Mouse (Mus musculus): ENCODE data around the gene Sv2b.
"Not testable (repeated sequence)": the region's sequence is repeated elsewhere in the genome, so short reads cannot be mapped to it uniquely, and the experiment has no call there.

Gene Sv2b

GRCm38 (mm10) chr7:75308457-75309312, at the start of gene Sv2b:
Gene Sv2b, minus strand, starts transcription at chr7:75309262.
- no peak for DNase-seq (ENCODE audit: low read depth, low spot score)

DNA sequence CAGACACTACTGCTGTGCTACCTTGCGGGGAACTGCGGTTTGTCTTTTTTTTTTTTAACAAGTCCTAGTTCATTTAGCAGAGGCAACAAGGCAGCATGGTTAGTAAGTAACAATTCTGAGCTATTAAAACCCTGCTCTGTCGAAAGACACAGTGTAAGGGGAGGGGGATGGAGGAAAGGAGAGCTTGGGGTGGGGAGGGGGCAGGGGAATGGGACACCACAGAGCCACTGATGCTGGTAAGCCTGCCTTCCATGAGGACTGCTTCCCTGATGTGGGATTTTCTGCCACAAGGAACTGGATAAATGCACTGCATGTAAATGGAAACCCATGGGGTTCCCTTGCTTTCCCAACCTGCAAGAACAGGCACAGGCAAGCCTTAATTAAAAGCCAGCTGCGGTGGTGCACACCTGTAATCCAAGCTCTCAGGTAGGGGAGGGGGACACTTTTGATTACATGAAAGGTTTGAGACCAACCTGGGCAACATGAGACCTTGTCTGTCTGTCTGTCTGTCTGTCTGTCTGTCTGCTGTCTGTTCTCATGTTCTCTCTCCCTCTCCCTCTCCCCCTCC, 49.3 kb upstream of the Sv2b start:
- no peak for DNase-seq (ENCODE audit: low read depth, low spot score)

- no peak for DNase-seq (ENCODE audit: low read depth, low spot score)
Measured at GRCm38 (mm10) chr7:75355521-75355920, 46.5 kb upstream of the Sv2b start.

- no peak for DNase-seq (ENCODE audit: low read depth, low spot score)
Measured at GRCm38 (mm10) chr7:75352777-75353374, 43.8 kb upstream of the Sv2b start.

GRCm38 (mm10) chr7:75350172-75350571, 41.1 kb upstream of the Sv2b start:
- DNase-seq (ENCODE audit: low read depth, low spot score) = no peak

DNA sequence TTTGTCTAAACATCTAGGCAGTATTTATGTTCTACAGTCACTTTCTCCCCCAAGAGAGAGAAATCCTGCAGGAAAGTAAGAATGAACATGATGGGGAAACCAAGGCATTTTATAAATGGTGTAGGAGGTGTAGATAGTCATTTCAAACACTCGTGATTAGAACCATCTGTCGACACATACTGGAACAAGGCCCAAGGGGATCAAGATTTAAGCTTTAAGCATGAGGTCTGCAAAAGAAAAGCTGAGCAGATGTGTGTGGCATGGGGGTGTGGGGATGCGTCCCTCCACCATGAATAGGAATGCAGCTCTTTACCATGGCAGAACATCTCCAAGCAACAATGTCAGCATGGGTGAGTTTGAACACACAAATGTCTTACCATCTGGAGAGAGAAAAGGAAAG, 23.2 kb upstream of the Sv2b start:
- DNase-seq (ENCODE audit: low read depth, low spot score) = no peak

GRCm38 (mm10) chr7:75329740-75330142, 20.7 kb upstream of the Sv2b start:
- no peak for DNase-seq (ENCODE audit: low read depth, low spot score)

DNA sequence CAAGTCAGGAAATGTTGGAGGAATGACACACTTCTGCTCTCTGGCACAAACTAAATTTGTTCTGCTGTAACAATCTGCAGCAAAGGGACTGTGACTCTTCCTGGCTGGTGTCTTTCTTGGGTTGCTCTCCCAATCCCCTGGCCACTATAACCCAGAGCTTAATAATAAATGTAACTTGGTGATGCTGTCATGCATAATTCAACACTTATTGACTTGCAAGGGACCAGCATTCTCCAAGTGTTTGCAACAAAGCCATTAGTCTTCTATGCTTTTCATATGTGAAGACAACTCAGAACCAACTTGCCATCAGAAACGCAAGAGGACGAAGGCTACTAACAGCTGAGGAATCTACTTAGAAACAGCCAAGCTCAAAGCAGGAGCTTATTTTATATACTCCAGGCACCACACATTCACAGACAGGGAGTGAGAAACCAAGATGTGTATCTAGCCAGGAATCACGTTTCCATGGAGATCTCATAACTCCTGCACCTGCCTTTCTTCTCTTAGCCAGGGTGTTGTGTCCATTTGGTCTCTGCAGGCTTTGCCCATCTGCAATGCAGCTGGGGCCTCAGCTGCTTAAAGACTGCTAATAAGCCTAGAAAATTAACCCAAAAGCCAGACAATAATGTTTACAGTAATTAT, 19.8 kb upstream of the Sv2b start:
- DNase-seq (ENCODE audit: low read depth, low spot score) = peak; percentile 43

GRCm38 (mm10) chr7:75325273-75325672, 16.2 kb upstream of the Sv2b start:
- DNase-seq (ENCODE audit: low read depth, low spot score) = no peak

DNA sequence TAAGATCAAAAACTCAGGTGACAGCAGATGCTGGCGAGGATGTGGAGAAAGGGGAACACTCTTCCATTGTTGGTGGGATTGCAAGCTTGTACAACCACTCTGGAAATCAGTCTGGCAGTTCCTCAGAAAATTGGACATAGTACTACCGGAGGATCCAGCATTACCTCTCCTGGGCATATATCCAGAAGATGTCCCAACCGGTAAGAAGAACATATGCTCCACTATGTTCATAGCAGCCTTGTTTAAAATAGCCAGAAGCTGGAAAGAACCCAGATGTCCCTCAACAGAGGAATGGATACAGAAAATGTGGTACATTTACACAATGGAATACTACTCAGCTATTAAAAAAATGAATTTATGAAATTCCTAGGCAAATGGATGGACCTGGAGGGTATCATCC, 13.7 kb upstream of the Sv2b start:
- DNase-seq (ENCODE audit: low read depth, low spot score) = not testable (repeated sequence)

- DNase-seq (ENCODE audit: low read depth, low spot score) = no peak
Measured at GRCm38 (mm10) chr7:75320009-75320408, 10.9 kb upstream of the Sv2b start.

DNA sequence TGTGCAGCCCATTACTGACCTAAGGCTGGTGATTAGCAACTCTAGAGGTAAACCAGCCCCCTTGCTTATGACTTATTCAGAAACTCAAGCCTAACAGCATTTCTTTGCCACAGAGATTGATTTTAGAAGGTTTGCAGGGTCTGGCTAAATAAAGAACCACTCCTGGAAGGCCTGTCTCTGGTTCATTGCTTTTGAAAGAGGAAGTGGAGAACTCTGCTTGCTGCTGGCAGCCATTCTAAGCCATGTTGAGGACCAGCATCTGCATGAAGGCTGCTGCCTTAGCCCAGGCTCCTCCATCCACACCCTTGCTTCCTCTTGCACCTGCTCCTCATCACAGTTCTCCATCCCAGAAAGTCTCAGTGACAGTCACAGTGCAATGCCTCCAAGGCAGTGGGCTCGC, 9.3 kb upstream of the Sv2b start:
- no peak for DNase-seq (ENCODE audit: low read depth, low spot score)

DNA sequence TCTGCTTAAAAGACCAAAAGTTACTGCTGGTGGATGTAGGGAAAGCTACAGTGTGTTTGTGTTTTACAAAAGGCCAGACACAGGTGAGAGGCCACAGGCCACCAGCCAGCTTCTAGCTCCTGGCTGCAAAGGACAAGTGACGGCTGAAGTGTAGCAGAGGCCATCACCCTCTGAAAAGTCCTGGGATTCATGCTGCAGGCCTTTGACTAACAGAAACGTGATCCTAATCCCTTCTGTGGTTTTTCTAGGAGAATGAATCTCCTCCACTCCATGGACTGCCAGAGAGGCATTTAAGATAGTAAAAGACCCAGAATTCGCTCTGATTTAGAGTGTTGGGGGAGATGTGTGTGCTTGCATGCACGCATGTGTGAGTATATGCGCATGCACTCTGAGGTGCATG, 5.8 kb upstream of the Sv2b start:
- no peak for DNase-seq (ENCODE audit: low read depth, low spot score)

GRCm38 (mm10) chr7:75309570-75309969, 508 bp upstream of the Sv2b start:
- DNase-seq (ENCODE audit: low read depth, low spot score) = no peak

DNA sequence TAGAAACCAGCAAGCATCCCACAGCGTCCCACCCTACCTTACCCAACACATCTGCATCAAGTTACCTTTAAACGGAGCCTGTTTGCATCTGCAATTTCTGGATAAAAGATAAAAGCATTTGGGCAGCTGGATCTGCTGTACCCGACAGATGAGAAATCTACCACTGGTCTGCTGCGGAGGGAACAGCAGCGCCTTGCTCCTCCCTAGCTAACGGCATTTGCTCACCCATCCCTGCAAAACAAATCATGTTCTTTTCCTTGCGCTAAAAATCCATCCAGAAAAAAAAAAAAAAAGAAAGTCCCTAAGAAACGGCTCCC, 964 bp downstream of the Sv2b start:
- no peak for DNase-seq (ENCODE audit: low read depth, low spot score)

GRCm38 (mm10) chr7:75307570-75308087, 1.4 kb downstream of the Sv2b start:
- no peak for DNase-seq (ENCODE audit: low read depth, low spot score)

DNA sequence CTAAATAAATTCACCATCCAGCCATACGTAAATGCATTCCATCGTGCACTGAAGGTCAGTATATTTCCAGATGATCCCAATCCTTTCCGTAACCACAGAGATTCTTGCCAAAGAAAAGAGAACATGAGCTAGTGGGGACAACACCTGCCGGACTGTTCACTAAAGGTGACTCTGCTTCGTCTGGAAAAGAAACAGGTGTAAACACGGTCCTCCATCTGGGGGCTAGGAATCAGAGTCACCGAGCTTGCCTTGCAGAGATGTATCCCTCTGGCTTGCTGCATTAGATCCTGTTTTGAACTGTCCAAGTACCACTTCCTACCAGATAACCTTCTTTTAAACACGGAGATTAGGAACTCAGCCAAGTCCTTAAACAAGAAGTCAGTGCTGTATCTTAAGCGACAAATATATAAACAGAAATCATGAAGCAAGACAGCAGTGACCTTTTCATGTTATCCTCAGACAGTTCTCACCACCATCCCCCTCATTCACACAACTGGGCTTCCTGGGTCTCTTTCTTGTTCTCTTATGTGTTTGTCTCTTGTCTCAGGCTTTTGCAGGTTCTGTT, 3.1 kb downstream of the Sv2b start:
- no peak for DNase-seq (ENCODE audit: low read depth, low spot score)

- no peak for DNase-seq (ENCODE audit: low read depth, low spot score)
Measured at GRCm38 (mm10) chr7:75302523-75303215, 6.4 kb downstream of the Sv2b start.

- no peak for DNase-seq (ENCODE audit: low read depth, low spot score)
Measured at GRCm38 (mm10) chr7:75299245-75299644, 9.8 kb downstream of the Sv2b start.

GRCm38 (mm10) chr7:75296688-75297119, 12.4 kb downstream of the Sv2b start:
- no peak for DNase-seq (ENCODE audit: low read depth, low spot score)

DNA sequence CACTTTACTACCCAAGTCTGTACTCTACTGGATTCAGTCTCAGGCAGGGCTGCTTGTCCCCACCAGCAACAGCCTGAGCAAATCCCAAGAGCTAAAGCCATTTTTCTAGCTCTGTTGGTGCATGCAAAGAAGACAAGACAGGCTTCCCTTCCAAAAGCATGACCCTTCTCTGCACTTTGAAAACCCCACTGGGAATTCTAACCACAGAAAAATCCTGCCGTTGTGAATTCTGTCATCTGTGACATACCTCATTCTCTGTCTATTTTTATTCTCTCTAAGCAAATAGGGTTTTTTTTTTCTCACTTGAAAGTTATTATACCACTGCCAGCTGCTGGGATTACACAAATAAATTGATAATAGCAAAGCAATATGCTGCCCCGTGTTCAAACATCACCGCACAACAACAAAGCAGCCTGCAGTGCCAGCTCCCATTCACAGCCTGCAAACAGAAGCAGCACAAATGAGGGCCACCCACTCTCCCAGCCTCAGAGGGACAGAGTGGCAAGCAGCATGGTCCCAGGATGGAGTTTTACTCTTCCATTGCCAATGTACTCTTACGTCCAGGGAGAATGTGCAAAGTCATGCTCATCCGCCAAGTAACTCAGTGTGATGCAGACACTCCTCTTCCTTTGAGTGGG, 13.7 kb downstream of the Sv2b start:
- DNase-seq (ENCODE audit: low read depth, low spot score) = no peak
